ENCODE assay signal across 9 mouse cellular contexts in the genomic region with DNA sequence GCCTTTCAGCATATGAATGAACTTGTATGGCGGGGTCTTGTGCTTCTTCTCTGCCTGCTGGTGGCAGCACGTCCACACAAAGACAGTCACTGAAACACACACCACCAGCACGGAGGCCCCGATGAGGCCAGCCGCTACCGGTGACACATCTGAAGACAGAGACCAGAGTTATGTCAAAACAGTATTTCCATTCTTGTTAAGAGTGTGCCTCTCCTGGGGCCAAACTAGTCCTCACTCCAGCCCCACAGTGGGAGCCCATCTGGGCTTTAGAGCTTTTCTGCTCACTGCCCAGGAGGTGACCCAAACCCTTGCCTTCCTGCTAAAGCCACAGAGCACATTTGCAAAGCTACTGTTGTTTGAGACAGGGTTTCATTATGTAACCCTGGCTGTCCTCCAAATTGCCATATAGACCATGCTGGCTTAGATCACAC. TPM values are rescaled to one million over a fixed set of nuclear protein-coding genes. Genes with fewer than 3 reads are reported as not detected.
DNase-seq lines count a peak whose midpoint lies in the region; ATAC-seq and TF ChIP-seq lines count a peak whose summit lies in the region.
"Had no signal": no experiment of that assay in that cellular context is flagged by ENCODE, and none has a peak within 500 bp of the region (broad histone marks: within the 10 kb centered on the region; RNA-seq: fewer than 3 reads in every experiment).

No protein-coding gene starts in this region.

- WGBS in kidney, postnatal 0 days: 74% methylated on average over 6 of the region's 6 CpGs
- WGBS in kidney, adult 2 months: 80% methylated on average over 6 of the region's 6 CpGs
- WGBS in hindbrain, embryonic 16.5 days: 46% methylated on average over 6 of the region's 6 CpGs

- H3K27me3 ChIP-seq in kidney, postnatal 0 days (ENCODE audit: insufficient read depth, low read length): no peaks in the 10 kb centered on the region
- no peaks in the 10 kb centered on the region for H3K27me3 ChIP-seq in kidney, adult 2 months (replicated peaks; ENCODE audit: control insufficient read depth, insufficient read depth, low read length)
- H3K27me3 ChIP-seq in hindbrain, embryonic 16.5 days (replicated peaks; ENCODE audit: control insufficient read depth, insufficient read depth, low read length): no peaks in the 10 kb centered on the region
- H3K27me3 ChIP-seq: stomach, embryonic 15.5 days had no signal

- no peak overlapping the region for H3K9ac ChIP-seq in kidney, postnatal 0 days (ENCODE audit: low read depth, low read length)
- no peak overlapping the region for H3K9ac ChIP-seq in hindbrain, embryonic 16.5 days (ENCODE audit: low read depth, low read length)
- H3K9ac ChIP-seq: stomach, embryonic 15.5 days had no signal

- TF ChIP-seq CTCF in kidney, postnatal 0 days (IDR thresholded peaks at IDR 0.05; ENCODE audit: low read depth): peak; percentile 34; the same call in 1 of the 2 replicates
- TF ChIP-seq CTCF in kidney, adult 2 months (conservative IDR thresholded peaks at IDR 0.05; ENCODE audit: insufficient read depth, insufficient read length, low read depth, low read length): no peak; the same call in 1 of the 2 replicates

- no peak for ATAC-seq in kidney, postnatal 0 days (replicated peaks; ENCODE audit: low FRiP score, low read depth)
- no peak for ATAC-seq in hindbrain, embryonic 16.5 days

- H3K4me2 ChIP-seq in kidney, postnatal 0 days (ENCODE audit: low read length): no peak overlapping the region
- H3K4me2 ChIP-seq in hindbrain, embryonic 16.5 days (ENCODE audit: low read length): no peak overlapping the region
- H3K4me2 ChIP-seq: stomach, embryonic 15.5 days had no signal

- no peaks in the 10 kb centered on the region for H3K9me3 ChIP-seq in kidney, postnatal 0 days (replicated peaks; ENCODE audit: low read length)
- no peaks in the 10 kb centered on the region for H3K9me3 ChIP-seq in hindbrain, embryonic 16.5 days (ENCODE audit: control insufficient read depth, low read length)
- H3K9me3 ChIP-seq: stomach, embryonic 15.5 days had no signal

- TF ChIP-seq POLR2A in kidney, adult 2 months (IDR thresholded peaks at IDR 0.05; ENCODE audit: low read depth, low read length): no peak

- H3K4me1 ChIP-seq in kidney, postnatal 0 days (replicated peaks; ENCODE audit: insufficient read depth, low read length): peaks cover 8% of the 10 kb centered on the region; the same call in 1 of the 2 replicates
- H3K4me1 ChIP-seq in kidney, adult 2 months (ENCODE audit: control insufficient read depth, insufficient read depth, low read length): no peaks in the 10 kb centered on the region
- H3K4me1 ChIP-seq in hindbrain, embryonic 16.5 days (ENCODE audit: control insufficient read depth, insufficient read depth, low read depth, low read length): peaks cover 19% of the 10 kb centered on the region

- H3K36me3 ChIP-seq in kidney, postnatal 0 days (ENCODE audit: insufficient read depth, low read length): 0 out of 2 replicates have a peak, but pooled peaks cover 2% of the 10 kb centered on the region
- no peaks in the 10 kb centered on the region for H3K36me3 ChIP-seq in kidney, adult 2 months (ENCODE audit: control insufficient read depth, insufficient read depth, low read length)
- H3K36me3 ChIP-seq in hindbrain, embryonic 16.5 days (ENCODE audit: control insufficient read depth, insufficient read depth, low read length): peaks cover 18% of the 10 kb centered on the region
- H3K36me3 ChIP-seq: stomach, embryonic 15.5 days had no signal

- no peak overlapping the region for H3K27ac ChIP-seq in kidney, postnatal 0 days
- H3K27ac ChIP-seq in kidney, adult 2 months (ENCODE audit: insufficient read depth, low read depth, low read length): no peak overlapping the region
- 0 out of 2 replicates have a peak overlapping the region, but pooled peaks have one; percentile 1 for H3K27ac ChIP-seq in hindbrain, embryonic 16.5 days (ENCODE audit: low read depth, low read length)
- H3K27ac ChIP-seq: stomach, embryonic 15.5 days had no signal

- no peak overlapping the region for H3K4me3 ChIP-seq in kidney, postnatal 0 days (replicated peaks; ENCODE audit: low read depth, low read length)
- H3K4me3 ChIP-seq in kidney, adult 2 months (ENCODE audit: insufficient read depth, low read depth, low read length): no peak overlapping the region
- H3K4me3 ChIP-seq in hindbrain, embryonic 16.5 days (ENCODE audit: low read length): no peak overlapping the region
- H3K4me3 ChIP-seq: stomach, embryonic 15.5 days had no signal

- peak; percentile 41 to 49 for DNase-seq in cerebellum, adult 18-20 months
- DNase-seq in cerebellum, postnatal 36 days: no peak
- no peak for DNase-seq in kidney, postnatal 0 days (ENCODE audit: low spot score)
- no peak for DNase-seq in kidney, adult 2 months
- peak; percentile 35 for DNase-seq in ES-CJ7 (ENCODE audit: low read depth, low spot score)
- no peak for DNase-seq in left cerebral cortex, adult 11 months (ENCODE audit: low spot score)
- no peak for DNase-seq in lung, postnatal 36 days

RNA-seq across cellular contexts. Expression of a gene that starts 12.5 kb away (rescaled TPM):
- polyA plus RNA-seq in kidney, postnatal 0 days (2015; fragmentation: Nextera tagmentation; extraction: Ambion mirVana): 8.8 and 9.1 TPM in 2 replicates
- 7.3 and 8.2 TPM in 2 replicates for polyA plus RNA-seq in kidney, adult 2 months (2012; rRNA removed)
- 249 and 257 TPM in 2 replicates for polyA plus RNA-seq in hindbrain, embryonic 16.5 days (2015; fragmentation: Nextera tagmentation; extraction: Ambion mirVana)

RNA-seq across cellular contexts. Expression of a gene that starts 45.8 kb away (rescaled TPM):
- polyA plus RNA-seq in kidney, postnatal 0 days (2015; fragmentation: Nextera tagmentation; extraction: Ambion mirVana): 58.6 and 62.5 TPM in 2 replicates
- 37.2 and 48.1 TPM in 2 replicates for polyA plus RNA-seq in kidney, adult 2 months (2012; rRNA removed)
- 72.2 and 72.6 TPM in 2 replicates for polyA plus RNA-seq in hindbrain, embryonic 16.5 days (2015; fragmentation: Nextera tagmentation; extraction: Ambion mirVana)

Comparison
In these comparisons a context has a peak if more than half of its experiments do, and no peak if none do; other contexts are left out.
1. DNase-seq: peak in cerebellum, adult 18-20 months (2 of 2) and ES-CJ7 (single experiment); none in cerebellum, postnatal 36 days (0 of 2), kidney, postnatal 0 days (single experiment), kidney, adult 2 months (single experiment), left cerebral cortex, adult 11 months (single experiment) and lung, postnatal 36 days (single experiment).
2. RNA of a gene that starts 12.5 kb away (polyA plus RNA-seq): 249 to 257 TPM in hindbrain, embryonic 16.5 days; 8.8 to 9.1 TPM in kidney, postnatal 0 days and 7.3 to 8.2 TPM in kidney, adult 2 months; every median in the first group is over 10 times any median in the second.